Mouse (Mus musculus): Measurements from ENCODE around the gene A630076J17Rik.

A630076J17Rik gene

DNA sequence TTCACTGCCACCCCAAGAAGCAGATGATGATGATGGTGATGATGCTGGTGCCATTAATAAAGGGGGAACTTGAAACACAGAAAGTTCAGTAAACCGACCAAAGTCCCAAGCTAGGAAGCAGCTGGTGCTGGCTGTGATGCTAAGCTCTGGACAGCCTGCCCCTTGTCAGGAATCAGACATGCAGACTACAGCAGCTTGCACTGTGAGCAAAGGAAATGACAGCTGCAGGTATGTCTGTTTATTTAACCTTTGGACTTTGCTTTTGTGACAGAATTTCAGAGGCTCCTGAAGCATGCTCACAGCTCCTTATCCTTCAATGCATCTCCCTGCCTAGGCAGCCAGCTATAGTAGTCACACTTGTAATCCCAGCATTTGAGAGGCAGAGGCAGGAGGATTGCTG is at the start of gene A630076J17Rik:
Gene A630076J17Rik, plus strand, starts transcription at position 88 of the 400 bp plus-strand sequence.
- DNase-seq (ENCODE audit: low spot score) = no peak

DNA sequence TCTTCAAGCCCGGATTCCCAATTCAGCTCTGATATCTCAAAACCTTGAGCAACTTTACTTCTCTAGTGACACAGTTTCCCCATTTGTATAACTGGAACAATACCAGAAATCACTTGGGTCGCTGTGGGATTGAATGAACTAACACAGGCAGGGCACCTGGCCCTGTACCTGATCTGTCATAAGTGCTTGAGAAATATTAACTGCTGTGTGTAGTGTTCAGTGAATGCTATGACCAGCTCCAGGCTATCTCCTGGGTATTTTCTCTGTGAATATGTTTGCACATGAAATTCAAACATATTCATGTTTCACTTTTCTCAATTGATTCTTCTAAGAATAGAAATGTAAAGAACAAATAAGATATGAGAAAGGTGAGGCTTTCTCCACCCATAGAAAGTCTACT is 49.6 kb upstream of the A630076J17Rik start:
- no peak for DNase-seq (ENCODE audit: low spot score)

DNA sequence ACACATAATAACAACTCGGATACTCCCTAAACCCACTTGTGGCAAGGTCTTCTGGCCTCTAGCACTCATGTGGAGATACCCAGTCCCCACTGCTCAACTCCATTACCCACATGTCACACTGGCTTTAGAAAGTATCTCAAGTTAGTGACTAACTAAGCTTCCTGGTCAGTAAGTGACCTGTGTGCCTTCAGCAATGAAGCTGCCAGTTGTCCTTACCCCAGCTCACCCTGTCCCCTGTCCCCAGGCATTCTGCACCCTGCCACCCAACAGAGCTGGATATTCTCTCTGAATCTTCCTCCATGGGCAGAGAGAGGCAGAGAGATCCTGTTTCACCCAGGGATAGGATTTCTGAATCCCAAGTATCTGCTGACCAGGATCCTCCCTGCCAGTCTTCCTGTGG is 47.7 kb upstream of the A630076J17Rik start, which contains the start of gene Kcna10:
Gene Kcna10, plus strand, starts transcription at position 301 of the 400 bp plus-strand sequence.
- no peak for DNase-seq (ENCODE audit: low spot score)

DNA sequence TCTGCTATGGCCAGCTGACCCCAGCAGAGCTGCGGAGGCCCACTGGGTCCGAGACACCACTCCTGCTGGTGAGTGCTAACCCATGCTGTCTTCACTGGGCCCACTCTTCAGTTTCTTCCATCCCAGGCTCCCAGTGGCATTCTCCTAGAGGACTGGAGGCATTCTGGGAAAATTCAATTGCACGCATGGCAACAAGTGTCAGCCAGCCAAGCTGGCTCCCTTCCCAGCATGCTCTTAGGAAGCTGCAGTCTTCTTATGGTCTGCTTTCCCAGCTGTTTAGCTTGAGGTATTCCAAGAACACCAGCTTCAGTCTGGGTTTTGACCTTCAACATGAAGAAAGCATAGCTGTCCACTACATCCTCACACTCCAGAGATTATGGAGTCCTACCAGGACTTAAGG is 47.2 kb upstream of the A630076J17Rik start:
- no peak for DNase-seq (ENCODE audit: low spot score)

DNA sequence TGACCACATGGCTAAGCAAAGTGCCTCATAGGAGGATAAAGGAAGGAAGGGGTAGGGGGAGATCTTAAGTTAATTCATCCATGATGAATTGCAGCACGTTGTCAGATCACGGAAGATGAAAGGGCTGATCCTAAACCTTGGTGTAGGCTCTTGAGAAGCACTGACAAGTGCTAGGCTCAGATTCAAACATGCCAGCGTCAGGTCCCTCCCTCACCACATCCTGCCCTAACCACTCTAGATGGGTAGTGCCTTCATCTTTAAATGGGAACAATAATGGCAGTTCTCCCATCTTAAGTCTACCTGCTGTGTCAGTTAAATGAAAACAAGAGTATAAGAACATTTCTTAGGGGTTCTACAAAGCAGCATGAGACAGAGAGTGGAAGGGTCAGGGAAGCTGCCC is 44.8 kb upstream of the A630076J17Rik start:
- DNase-seq (ENCODE audit: low spot score) = no peak

- no peak for DNase-seq (ENCODE audit: low spot score)
These were observed 43.4 kb upstream of the A630076J17Rik start for GRCm38 (mm10) chr3:107187022-107187421.

DNA sequence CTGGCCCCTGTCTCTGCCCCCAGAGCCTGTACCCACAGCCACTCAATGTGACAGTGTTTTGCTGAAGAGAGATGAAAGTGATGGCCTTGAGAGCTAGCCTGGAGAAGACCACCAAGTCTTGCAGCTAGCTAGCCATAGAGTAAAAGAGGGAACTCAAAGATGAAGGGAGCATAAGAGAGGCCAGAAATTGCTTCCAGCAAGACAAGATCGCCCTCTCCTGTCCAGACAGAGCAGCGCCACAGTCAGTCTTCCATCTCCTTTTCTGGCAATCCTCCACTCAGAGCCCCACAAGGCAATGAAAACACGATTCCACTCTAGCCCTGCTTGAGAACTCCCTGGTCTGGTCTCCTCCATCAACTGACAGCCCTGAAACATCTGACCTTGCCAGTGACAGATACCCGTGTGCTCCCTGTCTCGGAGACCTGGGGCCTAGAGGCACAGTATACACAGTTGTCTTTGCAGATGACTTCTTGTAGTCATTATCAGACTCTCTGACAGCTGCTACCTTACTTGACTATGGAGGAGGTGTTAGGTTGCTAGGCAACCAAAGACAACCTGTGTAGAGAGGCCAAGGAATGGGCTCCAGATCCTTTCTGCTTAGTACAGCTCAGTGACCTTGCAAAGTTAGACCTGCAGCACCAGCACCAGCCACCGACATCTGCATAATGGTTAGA is 42.1 kb upstream of the A630076J17Rik start:
- DNase-seq (ENCODE audit: low spot score) = peak; percentile 10

GRCm38 (mm10) chr3:107201310-107202180 is 28.9 kb upstream of the A630076J17Rik start:
- no peak for DNase-seq (ENCODE audit: low spot score)

DNA sequence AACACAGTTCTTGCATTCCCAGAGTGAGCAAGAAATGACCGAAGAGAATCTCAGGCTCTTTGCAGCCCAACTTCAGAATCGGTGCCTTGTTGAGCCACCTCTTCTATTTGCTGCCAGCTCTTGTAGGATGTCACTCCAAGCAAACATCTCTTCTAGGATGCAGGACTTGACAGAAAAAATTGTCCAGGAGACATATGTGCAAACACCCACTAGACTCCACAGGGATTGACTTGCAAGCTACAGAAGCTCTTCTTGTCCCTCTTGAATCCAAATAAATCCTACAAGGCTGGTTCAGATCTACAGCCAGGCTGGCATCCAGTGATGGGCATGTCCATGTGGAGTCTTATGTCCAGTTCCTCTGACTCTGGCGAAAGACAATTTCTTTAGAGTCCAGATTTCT is 26.0 kb upstream of the A630076J17Rik start:
- no peak for DNase-seq (ENCODE audit: low spot score)

- DNase-seq (ENCODE audit: low spot score) = no peak
These were observed 25.2 kb upstream of the A630076J17Rik start for GRCm38 (mm10) chr3:107205170-107205569.

DNA sequence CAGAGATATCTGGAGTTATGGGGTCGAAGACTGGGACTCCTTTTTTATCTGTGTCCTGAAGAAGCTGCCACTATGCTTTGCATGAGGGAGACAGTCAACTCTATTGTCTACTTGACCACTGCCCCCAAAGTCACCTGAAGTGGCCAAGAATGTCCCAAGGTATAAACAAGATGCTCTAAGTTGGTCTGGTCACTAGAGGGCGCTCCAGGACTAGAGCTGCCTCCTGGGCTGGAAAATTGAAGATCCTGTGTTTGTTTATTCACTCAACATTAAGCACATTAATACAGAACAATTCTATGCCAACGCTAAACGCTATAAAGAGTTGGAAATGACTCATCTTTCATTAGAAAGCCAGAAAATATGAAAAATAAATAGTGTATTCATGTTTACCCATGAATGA is 24.4 kb upstream of the A630076J17Rik start:
- DNase-seq (ENCODE audit: low spot score) = peak; percentile 15

DNA sequence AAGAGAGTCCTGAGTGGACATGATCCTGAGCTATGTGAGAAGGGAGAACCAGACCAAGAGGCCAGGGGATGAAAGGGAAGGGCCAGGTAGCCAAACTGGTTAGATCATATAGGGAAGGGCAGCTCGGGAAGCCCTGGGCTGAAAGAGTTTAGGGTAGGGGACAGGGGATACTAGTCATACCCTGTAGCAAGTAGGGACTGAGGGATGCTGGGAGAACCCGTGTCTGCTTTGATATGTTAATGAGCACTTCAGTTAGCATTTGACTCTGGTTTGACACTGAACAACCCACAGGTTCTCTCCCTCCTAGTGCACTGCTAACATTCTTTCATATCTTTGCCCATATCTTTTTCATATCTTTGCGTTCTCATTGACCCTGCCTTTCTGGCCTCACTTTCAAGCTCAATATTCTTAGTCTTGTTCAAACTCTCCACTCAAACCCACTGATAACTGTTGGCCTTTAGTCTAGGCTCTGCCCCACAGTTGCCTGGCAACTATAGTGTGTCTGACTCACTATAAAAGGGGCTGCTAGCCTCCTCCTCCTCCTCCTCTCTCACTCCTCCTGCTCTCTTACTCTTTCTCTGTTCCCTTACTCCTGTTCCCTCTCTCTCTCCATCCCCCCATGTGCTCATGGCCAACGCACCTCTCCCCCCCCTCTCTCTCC is 23.8 kb upstream of the A630076J17Rik start:
- no peak for DNase-seq (ENCODE audit: low spot score)

GRCm38 (mm10) chr3:107207625-107208253 is 22.7 kb upstream of the A630076J17Rik start:
- no peak for DNase-seq (ENCODE audit: low spot score)

- DNase-seq (ENCODE audit: low spot score) = no peak
These were observed 15.8 kb upstream of the A630076J17Rik start for GRCm38 (mm10) chr3:107214606-107215005.

DNA sequence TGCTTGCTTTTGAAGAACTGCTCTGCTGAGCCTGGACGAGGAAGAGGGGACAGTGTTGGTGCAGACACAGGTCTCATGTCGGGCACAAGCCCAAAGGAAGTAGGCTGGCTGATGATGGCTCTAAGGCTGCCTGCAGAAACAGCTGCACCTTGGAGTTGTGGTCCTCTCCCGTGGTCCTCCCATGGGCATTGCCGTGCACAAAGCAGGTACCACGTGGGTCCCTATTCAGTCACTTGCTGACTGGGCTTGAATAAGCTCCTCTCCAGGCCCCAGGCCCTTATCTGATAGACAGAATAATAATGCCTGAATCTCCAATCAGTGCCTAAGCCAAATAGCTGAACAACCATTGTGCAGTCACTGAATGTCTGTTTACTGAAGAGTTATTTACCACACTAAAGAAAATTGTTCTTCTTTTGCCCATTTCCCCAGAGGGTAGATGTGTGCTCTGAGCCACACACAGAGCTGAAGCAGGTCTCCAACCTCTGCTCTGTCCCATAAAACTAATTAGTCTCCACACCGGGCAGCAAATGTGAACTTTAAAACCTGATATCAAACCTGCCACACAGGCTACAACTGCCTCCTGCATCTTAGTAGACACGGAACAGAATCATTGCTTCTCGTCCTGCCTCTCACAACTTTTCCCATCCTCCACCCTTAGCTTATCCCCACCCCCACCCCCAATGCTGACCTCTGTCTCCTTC is 13.9 kb upstream of the A630076J17Rik start:
- DNase-seq (ENCODE audit: low spot score) = no peak

- DNase-seq (ENCODE audit: low spot score) = no peak
These were observed 13.3 kb upstream of the A630076J17Rik start for GRCm38 (mm10) chr3:107217101-107217480.

- no peak for DNase-seq (ENCODE audit: low spot score)
These were observed 11.8 kb upstream of the A630076J17Rik start for GRCm38 (mm10) chr3:107218572-107218971.

DNA sequence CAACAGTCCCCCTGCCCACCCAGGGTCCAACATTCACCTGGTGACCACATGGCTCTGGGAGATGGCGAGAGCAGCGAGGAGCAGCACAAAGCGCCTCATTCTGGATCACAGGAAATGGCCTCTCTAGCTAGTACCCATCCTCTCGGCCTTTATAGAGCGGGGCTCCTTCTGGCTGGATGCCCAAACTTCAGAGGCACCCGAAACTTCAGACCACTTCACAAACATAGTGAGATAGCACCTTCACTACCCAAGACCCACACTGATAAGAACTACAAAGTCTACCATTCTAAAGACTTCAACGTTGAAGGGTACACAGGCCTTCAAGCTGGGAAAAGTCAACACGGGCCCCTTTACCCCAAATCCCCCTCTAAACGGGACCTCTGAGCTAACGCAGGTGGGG is 8.8 kb upstream of the A630076J17Rik start, which contains the start of gene Cym:
Gene Cym, minus strand, starts transcription at position 125 of the 400 bp plus-strand sequence.
- no peak for DNase-seq (ENCODE audit: low spot score)

DNA sequence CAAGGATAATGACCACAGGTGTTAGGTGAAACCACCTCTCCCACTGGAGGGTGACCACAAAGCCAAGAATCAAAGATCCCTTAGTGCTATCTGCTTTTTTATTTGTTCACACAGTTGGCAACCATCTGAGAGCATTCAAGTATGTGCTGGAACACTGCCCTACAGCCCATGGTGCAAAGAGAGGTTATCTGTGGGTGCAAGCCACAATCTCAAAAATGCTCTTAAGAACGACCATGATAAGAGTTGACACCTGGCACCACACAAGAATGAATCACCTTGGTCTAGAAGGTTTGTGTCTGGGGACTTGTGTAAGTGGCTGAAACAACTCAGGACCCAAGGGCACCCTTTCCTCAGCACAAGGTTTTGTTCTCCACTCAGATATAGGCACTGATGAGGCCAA is 7.2 kb upstream of the A630076J17Rik start:
- no peak for DNase-seq (ENCODE audit: low spot score)

DNA sequence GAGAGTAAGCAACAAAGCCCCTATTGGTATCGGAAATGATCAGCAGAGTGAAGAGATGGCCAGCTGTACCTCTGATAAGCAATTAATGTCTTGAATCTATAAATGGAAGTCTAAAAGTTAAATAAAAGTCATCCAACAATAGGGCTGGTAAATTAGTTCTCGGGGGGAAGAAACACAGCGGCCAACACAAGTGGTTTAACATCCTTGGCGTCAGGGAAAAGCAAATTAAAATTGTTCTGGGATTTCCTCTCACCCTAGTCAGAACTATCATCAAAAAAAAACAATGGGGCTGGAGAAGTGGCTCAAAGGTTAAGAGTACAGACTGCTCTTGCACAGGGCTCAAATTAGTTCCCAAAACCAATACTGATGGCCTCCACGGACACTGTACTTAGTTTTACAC is 4.6 kb upstream of the A630076J17Rik start:
- no peak for DNase-seq (ENCODE audit: low spot score)

- no peak for DNase-seq (ENCODE audit: low spot score)
These were observed 1.2 kb upstream of the A630076J17Rik start for GRCm38 (mm10) chr3:107229221-107229620.

DNA sequence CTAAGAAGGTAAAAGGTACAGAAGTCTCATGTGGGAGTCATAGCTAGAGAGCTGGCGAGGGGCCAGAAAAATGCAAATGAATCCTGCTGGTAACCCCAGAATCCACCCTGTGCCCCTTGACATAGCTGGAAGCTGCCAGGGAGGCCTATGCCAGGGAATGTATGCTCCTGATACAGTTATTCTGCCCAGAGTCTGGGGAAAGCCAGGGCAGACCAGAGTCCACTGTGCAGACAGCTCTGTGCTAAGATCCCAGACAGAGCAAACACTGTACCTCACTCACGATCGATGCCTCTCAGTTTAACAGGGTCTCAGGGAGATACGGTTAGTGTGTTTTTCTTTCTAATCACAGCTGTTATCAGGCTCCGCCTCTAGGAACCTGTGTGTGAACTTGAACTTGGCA is 592 bp upstream of the A630076J17Rik start:
- no peak for DNase-seq (ENCODE audit: low spot score)

Measured in testis, postnatal 14 days (tissue).